In the genomic region with DNA sequence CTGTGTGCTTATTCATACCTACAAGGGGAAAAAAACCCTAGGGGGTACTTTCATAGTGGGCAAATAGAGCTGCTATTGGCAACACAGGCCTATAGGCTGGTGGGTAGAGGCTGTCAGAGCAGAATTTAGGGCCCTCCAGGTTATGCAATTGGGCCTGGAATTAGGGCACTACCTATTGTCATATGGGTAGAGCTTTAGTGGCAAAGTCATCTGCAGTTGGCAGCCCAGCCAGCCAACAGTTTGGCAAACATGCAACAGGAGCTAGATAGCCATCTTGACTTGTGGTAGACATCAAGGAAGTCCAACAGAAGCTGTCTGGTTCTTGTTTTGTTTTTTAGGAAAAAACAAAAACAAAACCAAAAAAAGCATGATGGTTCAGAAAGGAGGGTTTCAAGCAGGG, we compare ENCODE assay signal across 13 mouse cellular contexts. TPM values are rescaled to one million over a fixed set of nuclear protein-coding genes. Genes with fewer than 3 reads are reported as not detected.
"Had no signal": no experiment of that assay in that cellular context is flagged by ENCODE, and none has a peak within 500 bp of the region (broad histone marks: within the 10 kb centered on the region; RNA-seq: fewer than 3 reads in every experiment).

No protein-coding gene starts in this region.

- DNase-seq: retina, postnatal 1 day; right cerebral cortex, adult 18-20 months; right cerebral cortex, postnatal 14 days; right cerebral cortex, postnatal 25 days; right cerebral cortex, postnatal 4 days; spleen, adult 18-20 months; thymus, adult 18-20 months; thymus, adult 2 months; thymus, postnatal 14 days; thymus, postnatal 25 days; thymus, postnatal 36 days; thymus, postnatal 4 days had no signal

RNA-seq across cellular contexts. Expression of gene Kcnd3, which starts 23.5 kb away (rescaled TPM):
- total RNA-seq: neutrophil, adult 5-6 weeks had no signal
